Mouse (Mus musculus): ENCODE measurements around the gene Cfap70.
A peak's percentile ranks its signal among the peaks of the same experiment; 100 is the strongest.

The Cfap70 gene

DNA sequence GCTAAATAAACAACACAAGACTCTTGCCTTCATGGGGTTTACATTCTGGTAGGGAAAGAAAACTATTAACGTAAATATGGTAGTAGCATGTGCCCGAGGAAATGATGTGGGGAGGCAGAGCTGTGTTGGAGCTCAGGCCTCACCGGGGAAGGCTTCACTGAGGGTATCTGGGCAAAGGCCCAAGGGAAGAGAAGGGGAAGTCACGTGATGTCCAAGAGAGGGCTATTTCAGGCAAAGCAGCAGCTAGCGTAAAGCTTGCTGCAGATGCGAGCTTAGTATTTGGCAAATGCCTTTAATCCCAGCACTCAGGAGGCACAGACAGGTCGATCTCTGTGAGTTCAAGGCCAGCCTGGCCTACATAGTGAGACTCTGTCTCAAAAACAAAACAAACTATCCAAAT is 29.8 kb downstream of the Cfap70 start:
- no peak for DNase-seq

DNA sequence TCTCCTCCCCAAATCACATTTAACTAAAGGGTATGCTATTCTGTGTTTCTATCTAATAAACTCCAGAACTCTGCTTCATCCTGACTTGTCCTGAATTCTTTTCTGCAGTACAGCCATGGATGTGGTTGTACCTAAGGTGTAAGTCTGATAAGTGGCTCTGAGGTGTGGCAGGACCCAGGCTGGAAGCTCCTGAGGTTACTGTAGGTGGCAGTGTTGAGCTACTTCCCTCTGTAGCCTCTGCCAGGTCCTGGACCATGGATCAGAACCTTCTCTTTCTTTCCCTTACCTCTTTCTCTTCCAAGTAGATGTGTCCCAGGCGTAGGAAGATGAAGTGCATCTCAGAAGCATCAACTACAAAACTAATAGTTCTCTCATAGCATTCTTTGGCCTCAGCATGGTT is 52.0 kb downstream of the Cfap70 start:
- peak; percentile 35 for DNase-seq

DNA sequence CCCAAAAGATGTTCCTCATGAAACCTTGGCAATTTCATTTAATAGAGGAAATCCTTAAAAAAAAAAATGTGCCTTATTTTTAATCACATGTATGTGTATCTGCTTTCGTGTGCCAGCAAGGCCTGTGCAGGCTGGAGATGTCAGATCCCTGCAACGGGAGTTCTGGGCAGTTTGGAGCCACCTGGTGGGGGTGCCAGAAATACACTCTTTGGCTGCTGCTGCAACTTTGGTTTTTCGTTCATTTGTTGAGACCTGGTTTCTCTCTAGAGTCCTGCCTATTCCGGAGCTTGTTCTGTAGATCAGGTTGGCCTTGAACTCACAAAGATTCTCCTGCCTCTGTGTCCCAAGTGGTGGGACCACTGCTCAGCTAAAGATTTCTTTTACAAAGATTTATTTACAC is 53.2 kb downstream of the Cfap70 start:
- DNase-seq, result peak; percentile 20

DNA sequence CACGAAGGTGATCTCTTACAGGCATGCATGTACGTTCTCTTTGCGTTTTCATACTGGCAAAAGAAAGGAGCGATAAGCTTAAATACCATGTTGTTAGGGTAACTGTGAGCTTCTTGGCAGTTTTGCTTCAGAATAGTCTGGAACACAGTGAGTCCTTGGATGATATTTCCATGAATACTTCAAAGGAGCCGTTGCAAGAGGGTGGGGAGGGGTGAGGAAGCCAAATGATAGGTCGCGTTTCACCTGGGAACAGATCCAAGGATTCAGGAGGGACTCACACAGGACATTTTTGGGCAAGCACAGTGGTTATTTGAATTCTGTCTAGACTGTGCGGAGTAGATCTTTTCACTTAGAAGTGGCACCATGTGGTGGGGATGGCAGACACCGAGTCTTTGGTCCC is 54.8 kb downstream of the Cfap70 start:
- DNase-seq, result no peak

DNA sequence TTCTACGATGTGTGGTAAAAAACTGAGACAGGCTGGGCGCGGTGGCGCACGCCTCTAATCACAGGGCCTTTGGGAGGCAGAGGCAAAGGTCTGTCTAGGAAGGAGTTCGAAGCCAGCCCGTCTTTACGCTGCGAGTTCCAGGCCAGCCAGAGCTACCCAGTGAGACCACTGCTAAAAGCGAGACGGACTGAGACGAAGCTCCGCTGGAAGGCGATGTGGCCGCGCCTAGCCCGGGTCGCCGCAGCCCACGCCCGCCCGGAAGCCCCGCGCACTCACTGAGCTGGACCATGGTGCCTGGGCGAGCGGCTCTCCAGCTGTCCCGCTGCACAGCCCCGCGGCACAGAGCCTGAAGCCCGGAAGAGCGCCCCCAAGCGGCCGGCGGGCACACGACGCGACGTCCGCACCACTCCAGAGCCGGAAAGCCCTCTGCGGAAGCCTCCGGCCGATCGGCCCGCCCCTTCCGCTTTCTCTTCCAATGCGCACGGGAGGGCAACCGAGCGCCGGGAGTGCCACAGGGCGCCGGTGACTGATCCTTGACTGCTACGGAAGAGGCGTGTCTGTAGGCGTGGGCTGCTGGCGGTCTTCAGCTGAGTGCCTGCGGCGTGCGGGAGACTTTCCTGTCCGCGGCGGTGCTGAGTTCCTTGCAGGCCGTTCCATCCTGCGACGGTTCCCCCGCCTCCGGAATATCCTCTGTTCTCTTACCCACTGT is 58.7 kb downstream of the Cfap70 start, which contains the start of gene Mrps16:
TSS of gene Mrps16 (minus strand) at position 430 of the 709 bp plus-strand sequence.
- DNase-seq, result peak; percentile 92

DNA sequence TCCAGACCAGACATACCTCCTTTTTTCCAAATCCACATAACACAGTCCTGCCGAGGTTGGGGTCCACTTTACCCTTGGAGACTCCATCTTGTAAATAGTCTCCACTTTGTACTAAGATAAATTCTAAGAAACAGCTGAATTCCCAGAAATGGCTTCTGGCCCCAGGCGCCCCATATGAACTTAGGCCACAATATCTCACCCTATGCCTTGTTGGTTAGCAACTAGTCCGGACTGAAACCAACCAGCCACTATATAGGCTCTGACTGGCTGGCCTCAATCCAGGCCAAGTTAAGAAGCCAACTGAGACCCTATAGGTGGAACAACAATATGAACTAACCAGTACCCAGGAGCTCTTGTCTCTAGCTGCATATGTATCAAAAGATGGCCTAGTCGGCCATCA is 59.7 kb downstream of the Cfap70 start:
- DNase-seq, result no peak

DNA sequence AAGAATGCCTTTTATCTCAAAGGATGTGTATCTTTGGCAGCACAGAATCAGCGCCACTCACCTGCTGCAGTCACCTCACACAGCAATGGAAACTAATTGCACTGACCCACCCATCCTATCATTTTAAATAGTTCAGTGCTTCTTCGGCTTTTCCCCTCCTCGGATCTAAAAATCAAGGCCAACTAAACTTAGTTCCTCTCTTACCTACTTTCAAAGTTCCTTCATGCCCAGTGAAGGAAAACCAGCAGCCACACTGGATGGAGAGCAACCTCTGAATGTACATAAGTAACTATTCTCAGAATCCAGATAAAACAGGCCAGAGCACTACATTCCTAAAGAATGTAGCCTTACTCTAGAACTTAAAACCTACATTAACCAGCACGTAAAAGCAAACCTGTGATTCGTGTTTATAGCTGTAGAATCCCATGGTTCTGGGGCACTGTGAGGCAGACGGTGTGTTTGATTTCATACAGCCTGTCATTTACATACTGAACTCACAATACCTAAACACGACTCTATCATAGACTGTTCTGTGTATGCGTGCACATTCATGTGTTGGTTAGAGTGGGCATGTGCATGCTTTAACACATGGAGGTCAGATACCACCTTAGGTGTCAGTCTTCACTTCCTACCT is 62.5 kb downstream of the Cfap70 start:
- no peak for DNase-seq

DNA sequence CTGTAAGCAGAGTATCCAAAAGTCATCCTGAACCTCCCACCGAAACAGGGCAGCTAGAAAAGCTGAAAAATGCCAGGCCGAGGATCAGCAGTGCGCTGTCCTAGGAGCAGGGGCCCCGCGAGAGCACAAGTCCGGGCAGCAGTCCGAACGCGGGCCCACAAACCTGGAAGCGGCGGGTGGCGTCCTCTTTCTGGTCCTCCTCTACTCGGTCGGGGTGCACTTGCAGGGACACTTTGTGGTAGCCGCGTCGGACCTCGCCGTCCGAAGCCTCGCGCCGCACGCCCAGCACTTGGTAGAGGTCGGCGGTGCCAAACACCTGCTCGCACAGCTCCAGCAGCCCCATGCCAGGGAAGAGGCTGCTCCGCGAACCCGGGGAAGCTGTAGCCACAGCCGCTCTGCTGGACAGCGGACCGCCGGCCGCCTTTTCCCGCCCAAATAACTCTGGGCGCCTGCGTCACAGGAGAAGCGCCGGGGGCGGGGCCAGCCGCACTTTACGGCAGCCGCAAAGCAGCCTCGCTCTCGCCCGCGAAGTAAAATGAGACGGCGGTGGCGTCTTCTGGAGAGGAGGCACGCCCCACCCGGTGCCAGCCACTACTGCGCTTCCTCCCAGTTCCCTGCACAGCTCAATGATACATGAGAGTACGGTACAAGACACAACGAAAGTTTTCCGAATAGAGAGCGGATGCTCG is 63.4 kb downstream of the Cfap70 start, which contains the start of gene Dnajc9:
TSS of gene Dnajc9 (minus strand) at position 470 of the 689 bp plus-strand sequence.
- DNase-seq, result peak; percentile 96

DNA sequence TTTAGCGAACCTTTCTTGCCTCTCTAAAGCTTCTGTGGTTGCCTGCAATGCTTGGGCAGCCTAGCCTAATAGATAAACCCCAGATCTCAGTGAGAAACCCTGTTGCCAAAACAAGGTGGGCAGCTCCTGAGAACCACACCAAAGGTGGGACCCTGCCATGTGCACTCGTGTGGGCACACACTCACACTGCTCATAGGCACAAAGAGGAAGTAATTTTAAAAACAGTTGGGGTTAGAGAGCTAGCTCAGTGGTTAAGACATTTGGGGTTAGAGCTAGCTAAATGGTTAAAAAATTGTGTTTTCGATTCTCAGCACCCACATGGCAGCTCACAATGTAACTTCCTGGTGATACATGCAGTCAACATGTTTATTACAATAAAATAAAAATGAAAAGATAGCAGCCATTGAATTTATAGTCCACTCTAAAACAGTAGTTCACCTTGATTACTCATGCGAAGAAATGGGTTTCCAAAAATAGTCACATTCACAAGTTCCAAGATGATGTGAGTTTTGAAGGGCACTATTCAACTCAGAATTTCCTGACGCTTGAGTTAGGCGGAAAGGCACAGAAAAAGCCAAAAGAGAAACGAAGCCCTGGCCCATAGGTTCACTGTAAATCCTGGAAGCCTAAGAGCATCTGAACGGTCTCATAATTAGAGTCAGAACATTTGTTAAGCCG is 72.1 kb downstream of the Cfap70 start:
- no peak for DNase-seq

DNA sequence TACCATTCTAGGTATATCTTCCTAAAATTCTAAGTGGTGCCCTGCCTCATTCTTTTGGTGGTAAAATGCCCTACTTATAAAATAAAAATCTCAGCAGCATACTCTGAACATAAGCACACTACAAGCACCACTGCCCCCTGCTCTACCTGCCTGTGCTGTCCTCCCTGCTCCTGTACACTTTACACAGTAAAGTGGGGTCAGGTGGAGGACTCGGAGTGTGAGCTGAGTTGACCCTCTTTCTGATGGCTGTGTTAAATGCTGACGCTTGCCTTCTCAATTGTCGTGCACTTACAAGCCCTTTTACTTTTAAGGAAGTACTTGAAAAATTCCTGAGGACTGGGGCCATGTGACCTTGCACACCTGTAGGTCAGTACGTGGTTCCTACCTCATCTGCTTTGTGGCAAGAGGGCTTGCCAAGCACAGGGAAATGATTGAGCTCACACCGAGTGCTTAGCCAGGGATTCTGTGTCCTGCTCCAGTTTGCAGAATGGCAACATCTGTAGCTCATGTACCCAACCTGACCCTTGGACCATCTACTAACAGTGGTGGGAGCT is 72.9 kb downstream of the Cfap70 start:
- no peak for DNase-seq

DNA sequence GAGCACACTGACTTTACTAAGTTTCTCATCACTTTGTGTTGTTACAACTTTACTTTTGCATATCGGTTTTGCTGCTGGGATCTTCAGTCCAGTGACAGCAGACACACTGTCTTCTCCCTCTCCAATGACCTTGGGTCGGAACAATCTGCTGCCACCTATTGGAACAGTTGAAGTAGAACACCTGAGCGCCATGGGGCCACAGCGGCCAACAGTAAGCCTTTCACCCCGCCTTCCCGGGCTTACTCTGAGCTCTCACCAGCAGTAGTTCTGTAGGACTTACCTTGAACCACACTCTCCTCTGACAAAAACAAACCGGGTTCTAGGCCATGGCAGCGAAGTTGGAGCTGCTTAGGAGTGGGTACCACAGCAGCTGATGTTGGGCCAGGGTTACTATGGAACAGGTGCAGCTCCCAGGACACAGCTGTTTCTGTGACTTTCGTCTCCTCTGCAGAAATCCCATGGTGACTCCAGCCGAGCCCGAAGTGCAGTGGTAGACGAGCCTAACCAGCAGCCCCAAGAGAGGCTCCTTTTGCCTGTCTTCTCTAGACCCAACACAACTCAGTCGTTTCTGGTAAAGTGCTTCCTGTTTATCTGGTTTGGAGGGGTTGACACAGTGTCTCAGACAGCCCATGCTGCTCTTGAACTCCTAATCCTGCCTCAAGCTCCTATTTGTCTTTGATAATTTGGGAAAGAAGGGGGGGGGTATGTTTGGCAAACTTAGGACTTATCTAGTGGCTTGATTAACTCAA is 73.5 kb downstream of the Cfap70 start:
- peak; percentile 63 for DNase-seq

DNA sequence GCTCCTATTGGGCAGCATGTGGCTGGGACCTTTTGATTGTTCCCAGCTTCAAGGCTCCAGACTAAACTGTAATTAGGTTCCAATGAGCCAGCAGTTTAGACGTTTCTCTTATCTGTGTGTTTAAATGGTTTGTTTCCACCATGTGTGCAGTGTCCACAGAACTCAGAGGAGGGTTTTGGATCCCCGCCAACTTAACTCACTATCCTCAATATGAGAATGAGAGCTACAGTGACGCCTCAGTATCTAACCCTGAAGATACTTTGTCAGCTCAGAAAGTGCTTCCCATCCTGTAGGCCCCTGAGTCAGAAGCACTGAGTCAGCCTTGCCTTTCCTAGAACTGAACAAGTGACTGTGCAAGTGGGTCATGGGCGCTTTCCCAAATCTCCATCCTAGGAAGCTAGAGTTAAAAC is 74.9 kb downstream of the Cfap70 start:
- DNase-seq, result no peak

DNA sequence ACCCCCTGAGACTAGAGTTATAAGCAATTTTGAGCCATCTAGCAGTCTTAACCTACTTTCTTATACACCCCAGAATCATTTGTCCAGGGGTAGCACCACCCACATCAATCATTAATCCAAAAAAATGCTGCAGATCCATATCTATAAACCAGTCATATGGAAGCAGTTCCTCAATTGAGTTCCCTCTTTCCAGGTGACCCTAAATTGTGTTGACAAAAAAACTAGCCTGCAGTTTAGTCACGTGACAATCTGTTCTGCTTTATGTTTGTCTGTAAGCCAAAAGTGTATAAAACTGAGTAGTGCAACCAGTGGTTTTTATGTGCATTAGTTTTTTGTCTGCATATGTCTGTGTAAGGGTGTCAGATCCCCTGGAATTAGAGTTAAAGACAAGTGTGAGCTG is 80.2 kb downstream of the Cfap70 start:
- DNase-seq, result no peak

DNA sequence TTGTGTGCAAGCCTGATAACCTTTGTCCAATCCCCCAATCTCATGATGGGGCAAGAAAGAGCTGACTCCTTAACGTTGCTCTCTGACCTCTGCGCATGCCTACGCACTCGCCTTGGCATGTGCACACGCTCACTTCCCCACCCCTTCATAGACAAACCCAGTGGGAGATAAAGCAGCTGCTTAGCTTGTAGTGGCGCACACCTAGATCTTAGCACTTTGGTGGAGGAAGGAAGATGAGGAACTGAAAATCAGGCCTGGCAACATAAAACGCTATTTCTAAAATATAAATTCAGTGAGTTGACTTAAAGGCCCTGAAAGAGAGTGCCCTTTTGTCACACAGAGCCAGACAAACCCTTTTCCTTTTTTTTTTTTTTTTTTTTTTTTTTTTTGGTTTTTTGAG is 81.2 kb downstream of the Cfap70 start:
- DNase-seq, result no peak

DNA sequence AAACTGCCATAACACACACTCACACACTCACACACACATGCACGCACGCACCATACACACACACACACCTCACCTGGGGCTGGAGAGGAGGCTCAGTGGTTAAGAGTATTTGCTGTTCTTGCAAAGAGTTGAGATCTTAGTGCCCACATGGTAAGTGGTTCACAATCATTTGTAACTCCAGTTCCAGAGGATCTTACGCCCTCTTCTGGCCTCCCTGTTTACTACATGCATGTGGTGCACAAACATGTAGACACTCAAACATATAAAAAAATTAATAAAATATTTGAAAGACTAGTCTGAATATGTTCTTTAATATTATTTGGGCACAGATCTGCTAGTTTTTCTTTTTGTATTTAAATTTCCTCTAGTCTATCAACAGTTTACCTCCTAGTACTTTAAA is 83.8 kb downstream of the Cfap70 start:
- DNase-seq, result no peak

DNA sequence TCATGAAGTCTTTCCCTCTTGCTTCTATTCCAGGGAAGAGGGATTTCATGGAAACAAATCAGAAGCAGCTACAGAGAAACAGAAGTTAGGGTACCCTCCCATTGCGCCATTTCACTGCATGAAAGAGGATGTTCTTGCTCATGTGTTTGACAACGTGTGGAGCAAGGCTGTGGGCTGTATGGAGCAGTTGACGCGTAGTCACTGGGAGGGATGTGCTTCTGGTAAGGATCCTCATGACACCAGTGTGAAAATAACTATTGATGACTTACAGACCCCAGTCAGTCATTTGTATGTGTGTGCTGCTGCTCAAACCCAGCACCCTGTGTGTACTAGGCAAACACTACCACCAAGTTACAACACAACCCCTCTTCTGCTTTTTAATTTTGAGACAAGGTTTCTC is 88.8 kb downstream of the Cfap70 start:
- DNase-seq, result no peak

DNA sequence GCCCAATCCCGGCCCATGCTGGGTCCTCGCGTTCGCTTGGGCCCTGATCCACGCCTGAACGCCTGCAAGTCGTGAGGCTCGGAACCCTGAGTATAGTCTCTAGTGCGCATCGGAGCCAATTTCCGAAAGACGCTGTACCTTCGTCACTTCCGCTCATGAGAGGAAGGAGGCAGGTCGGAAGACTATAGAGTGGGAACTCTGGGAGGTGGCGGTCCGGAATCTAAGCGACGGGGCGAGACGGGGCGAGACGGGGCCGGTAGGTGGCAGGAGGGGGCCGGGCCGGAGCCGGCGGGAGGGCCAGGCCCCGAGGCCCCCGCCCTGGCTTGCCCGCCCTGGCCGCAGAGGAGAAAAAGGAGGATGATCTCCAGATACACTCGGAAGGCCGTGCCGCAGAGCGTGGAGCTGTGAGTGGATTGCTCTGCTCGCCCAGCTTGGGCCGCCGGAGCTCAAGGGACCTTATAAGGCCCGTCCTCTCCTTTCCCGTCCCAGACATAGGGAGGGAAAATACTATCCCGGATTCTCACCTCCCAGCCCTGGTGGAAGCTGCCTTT is 104.0 kb downstream of the Cfap70 start, which contains the start of the genes Ecd and Fam149b:
TSS of gene Ecd (minus strand) at position 131 of the 551 bp plus-strand sequence.
TSS of gene Fam149b (plus strand) at position 172 of the 551 bp plus-strand sequence.
- peak; percentile 93 for DNase-seq

DNA sequence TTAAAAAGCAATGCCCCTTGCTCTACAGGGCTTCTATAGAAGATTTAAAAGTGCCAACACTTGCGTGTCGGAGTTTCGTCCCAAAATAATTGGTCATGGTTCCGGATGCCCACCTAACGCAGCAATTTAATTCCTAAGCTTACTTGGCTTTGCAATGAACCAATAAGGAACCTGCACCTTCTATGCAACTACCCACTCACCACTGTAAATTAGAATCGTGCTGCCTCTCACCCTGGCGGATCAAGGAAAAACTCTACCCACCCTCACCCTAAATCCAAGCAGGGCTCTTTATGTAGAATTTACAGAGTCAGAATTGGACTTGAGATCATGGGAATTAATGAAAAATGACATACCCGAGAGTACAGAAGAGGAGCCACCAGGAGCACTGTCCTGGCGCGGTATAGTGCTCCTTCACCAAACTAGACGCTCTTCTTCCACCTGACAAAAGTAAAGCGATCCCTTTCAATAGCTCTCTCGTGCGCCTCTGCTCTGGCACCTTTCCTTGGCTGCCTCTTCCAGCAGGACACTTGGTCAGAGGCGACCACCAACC is 104.5 kb downstream of the Cfap70 start:
- DNase-seq, result no peak

DNA sequence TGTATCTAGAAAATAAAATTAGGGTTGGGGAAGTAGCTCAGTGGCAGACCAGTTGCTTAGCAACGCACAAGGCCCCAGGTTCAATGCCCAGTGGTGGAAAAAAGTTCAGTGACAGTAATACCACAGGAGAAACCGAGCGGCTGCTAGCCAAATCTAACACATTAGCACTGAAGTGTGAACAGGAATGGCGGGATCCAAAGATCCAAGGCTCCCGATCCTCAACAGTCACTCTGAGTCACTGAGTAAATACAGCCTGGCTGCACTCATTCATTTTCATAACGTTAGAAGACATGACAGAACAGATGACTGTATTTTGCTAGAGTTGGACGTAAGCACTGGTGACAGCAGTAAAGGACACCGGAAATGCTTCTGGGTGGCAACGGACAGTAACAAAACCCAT is 106.1 kb downstream of the Cfap70 start:
- no peak for DNase-seq
